ENCODE assay signal across 8 mouse cellular contexts in the genomic region with DNA sequence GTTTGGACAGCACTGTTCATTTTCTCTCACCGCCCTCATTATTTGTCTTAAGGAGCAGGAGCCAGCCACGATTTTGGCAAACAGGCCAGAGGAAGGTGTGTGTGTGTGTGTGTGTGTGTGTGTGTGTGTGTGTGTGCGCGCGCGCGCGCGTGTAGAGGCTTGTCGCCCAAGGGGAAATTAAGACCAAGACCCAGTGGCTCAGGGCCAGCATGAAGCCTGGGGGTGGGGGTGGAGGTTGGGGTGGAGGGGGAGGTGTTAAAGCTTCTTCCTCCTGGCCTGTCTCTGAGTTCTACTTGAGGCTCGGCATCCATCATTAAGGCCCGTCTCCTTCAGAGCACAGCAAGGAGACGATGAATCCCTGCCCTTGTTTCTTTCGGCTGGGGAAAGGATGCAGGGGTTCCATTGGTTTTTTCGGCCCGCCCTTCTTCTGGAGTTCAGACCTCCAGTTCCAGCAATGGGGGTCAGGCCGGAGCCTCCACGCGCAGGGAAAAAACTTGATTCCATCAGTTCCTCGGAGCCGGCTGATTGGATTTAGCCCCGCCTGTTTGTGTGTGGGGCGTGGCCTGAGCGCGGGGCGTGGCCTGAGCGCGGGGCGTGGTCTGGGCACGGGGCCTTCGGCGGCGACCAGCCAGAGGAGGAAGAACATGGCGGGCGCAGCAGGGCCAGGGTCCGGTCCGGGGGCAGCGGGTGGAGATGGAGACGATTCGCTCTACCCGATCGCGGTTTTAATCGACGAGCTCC. TPM values are rescaled to one million over a fixed set of nuclear protein-coding genes. Genes with fewer than 3 reads are reported as not detected.
DNase-seq lines count a peak whose midpoint lies in the region; ATAC-seq lines count a peak whose summit lies in the region.

No protein-coding gene starts in this region.

- peak overlapping the region; percentile 88 for H3K4me3 ChIP-seq in intestine, embryonic 16.5 days (ENCODE audit: low read length)
- H3K4me3 ChIP-seq in midbrain, embryonic 10.5 days = peak overlapping the region; percentile 94

- H3K4me2 ChIP-seq in intestine, embryonic 16.5 days (ENCODE audit: low read depth, low read length) = peak overlapping the region; percentile 82

- peak overlapping the region; percentile 82 for H3K27ac ChIP-seq in intestine, embryonic 16.5 days (ENCODE audit: low read length)
- H3K27ac ChIP-seq in midbrain, embryonic 10.5 days (replicated peaks) = peak overlapping the region; percentile 92

- under 1% methylated on average over 45 of the region's 45 CpGs for WGBS in intestine, embryonic 16.5 days
- under 1% methylated on average over 45 of the region's 45 CpGs for WGBS in midbrain, embryonic 10.5 days

- no peaks in the 10 kb centered on the region for H3K9me3 ChIP-seq in intestine, embryonic 16.5 days (ENCODE audit: control insufficient read depth, low read length)
- H3K9me3 ChIP-seq in midbrain, embryonic 10.5 days (replicated peaks) = no peaks in the 10 kb centered on the region

- peaks cover 15% of the 10 kb centered on the region for H3K4me1 ChIP-seq in intestine, embryonic 16.5 days (ENCODE audit: control insufficient read depth, insufficient read depth, low read length)
- H3K4me1 ChIP-seq in midbrain, embryonic 10.5 days = peaks cover 36% of the 10 kb centered on the region

- peaks cover 4% of the 10 kb centered on the region; the same call in 1 of the 2 replicates for H3K36me3 ChIP-seq in intestine, embryonic 16.5 days (ENCODE audit: control insufficient read depth, insufficient read depth, low read length)
- peaks cover 30% of the 10 kb centered on the region for H3K36me3 ChIP-seq in midbrain, embryonic 10.5 days

- no peaks in the 10 kb centered on the region for H3K27me3 ChIP-seq in intestine, embryonic 16.5 days (replicated peaks; ENCODE audit: control insufficient read depth, insufficient read depth, low read length)
- H3K27me3 ChIP-seq in midbrain, embryonic 10.5 days (ENCODE audit: low read depth, poor library complexity, severe bottlenecking) = no peaks in the 10 kb centered on the region

- peak overlapping the region; percentile 85 for H3K9ac ChIP-seq in intestine, embryonic 16.5 days (ENCODE audit: low read depth, low read length)

- peak; percentile 91 for DNase-seq in adrenal gland, adult 8-10 months
- peak; percentile 83 for DNase-seq in embryo, embryonic 11.5 days (ENCODE audit: low read depth, low spot score)
- peak; percentile 84 to 99 for DNase-seq in gastrocnemius, postnatal 36 days
- peak; percentile 91 for DNase-seq in left cerebral cortex, postnatal 36 days (ENCODE audit: low spot score in 2 of 2)
- DNase-seq in midbrain, embryonic 10.5 days (ENCODE audit: low spot score) = peak; percentile 95
- peak; percentile 76 to 82 for DNase-seq in right cerebral cortex, postnatal 36 days (ENCODE audit: low spot score in 2 of 2)
- DNase-seq in urinary bladder, postnatal 4 days (ENCODE audit: low spot score in 2 of 2) = peak; percentile 90 to 94

- peak; percentile 88 for ATAC-seq in intestine, embryonic 16.5 days

- intact Hi-C loops in gastrocnemius, postnatal 36 days (cut with DNase I) = no loop called here
- intact Hi-C loops in left cerebral cortex, postnatal 36 days (cut with DNase I) = loop anchor here (2.0 kb wide), 1 partner anchor 152 kb away; a partner anchor contains a TSS

RNA-seq across cellular contexts. Expression of a gene that starts 11.4 kb away (rescaled TPM):
- 10 to 100 TPM; 32.9 to 46.7 (median 43.7) TPM for total RNA-seq in adrenal gland, adult 8-10 months (2022)
- 1 to 10 TPM; 4.9 to 5.9 TPM for total RNA-seq in gastrocnemius, postnatal 36 days (2021)
- polyA plus RNA-seq in intestine, embryonic 16.5 days (2015; fragmentation: Nextera tagmentation; extraction: Ambion mirVana) = 58.5 and 63.9 TPM in 2 replicates
- 10 to 100 TPM; 13.6 to 15.4 TPM for total RNA-seq in left cerebral cortex, postnatal 36 days (2021)
- polyA plus RNA-seq in midbrain, embryonic 10.5 days (2016; fragmentation: Nextera tagmentation; extraction: Ambion mirVana) = 143 and 160 TPM in 2 replicates

Comparison
In these comparisons a context has a peak if more than half of its experiments do, and no peak if none do; other contexts are left out.
1. Peak in every context shown above with its lines: DNase-seq, ATAC-seq, H3K4me3 ChIP-seq and H3K27ac ChIP-seq.